Comparison of ENCODE assay signal across 20 mouse cellular contexts in genomic region chr13:19204669-19205068, GRCm38 (mm10).
DNase-seq lines count a peak whose midpoint lies in the region; ATAC-seq and TF ChIP-seq lines count a peak whose summit lies in the region.
"Had no signal": no experiment of that assay in that cellular context is flagged by ENCODE, and none has a peak within 500 bp of the region (broad histone marks: within the 10 kb centered on the region; RNA-seq: fewer than 3 reads in every experiment).

No protein-coding gene starts in this region.

- no peak for DNase-seq in adrenal gland, postnatal 25 days
- DNase-seq in frontal cortex, adult 2 months (ENCODE audit: extremely low spot score in 1 of 2, low spot score in 1 of 2): no peak
- no peak for DNase-seq in layer of hippocampus, adult 2 months (ENCODE audit: low spot score in 2 of 2)
- DNase-seq: adrenal gland, adult 2 months; adrenal gland, adult 8-10 months; adrenal gland, postnatal 10 days; adrenal gland, postnatal 14 days; adrenal gland, postnatal 36 days; B cell, adult 2 months; cerebellum, adult 11 months; cerebellum, adult 11-12 months; cerebellum, adult 18-20 months; cerebellum, adult 2 months had no signal

- ATAC-seq in common myeloid progenitor, adult 5-6 weeks (replicated peaks; ENCODE audit: low read depth, poor library complexity, severe bottlenecking): peak; percentile 66
- peak; percentile 93 for ATAC-seq in granulocyte monocyte progenitor cell, adult 5-6 weeks (replicated peaks; ENCODE audit: poor library complexity, severe bottlenecking)
- ATAC-seq in megakaryocyte, adult 5-6 weeks (ENCODE audit: poor library complexity, severe bottlenecking): peak; percentile 72
- ATAC-seq in megakaryocyte progenitor cell, adult 5-6 weeks (replicated peaks; ENCODE audit: poor library complexity): peak; percentile 82
- no peak for ATAC-seq in CD4-positive, CD25-positive, alpha-beta regulatory T cell, adult 4 months
- ATAC-seq: activated CD4-positive, CD25-positive, alpha-beta regulatory T cell, adult 4 months; Patski had no signal

- no peak overlapping the region for H3K27ac ChIP-seq in layer of hippocampus, adult 2 months

- no peak overlapping the region for H3K4me3 ChIP-seq in layer of hippocampus, adult 2 months

- TF ChIP-seq CTCF in layer of hippocampus, adult 2 months (conservative IDR thresholded peaks at IDR 0.05): no peak
